Mouse (Mus musculus) kidney, adult 2 months (tissue): ENCODE measurements around the gene Cdc42ep4.

ENCODE experiments used
- CTCF ChIP-seq: fragments of 200-500 bp; conservative IDR thresholded peaks from 2 replicates; pipeline ENCODE4 v1.5.1; 2011; ENCODE audit warnings: low read depth, mild to moderate bottlenecking, control low read depth, low read length, moderate library complexity, mixed read lengths; ENCODE audit not compliant: insufficient read depth, insufficient read length
- POLR2A ChIP-seq: fragments of 200-500 bp; IDR thresholded peaks from one replicate; pipeline ENCODE4 v1.6.1; 2011; ENCODE audit warnings: low read depth, low read length, control low read depth

DNA sequence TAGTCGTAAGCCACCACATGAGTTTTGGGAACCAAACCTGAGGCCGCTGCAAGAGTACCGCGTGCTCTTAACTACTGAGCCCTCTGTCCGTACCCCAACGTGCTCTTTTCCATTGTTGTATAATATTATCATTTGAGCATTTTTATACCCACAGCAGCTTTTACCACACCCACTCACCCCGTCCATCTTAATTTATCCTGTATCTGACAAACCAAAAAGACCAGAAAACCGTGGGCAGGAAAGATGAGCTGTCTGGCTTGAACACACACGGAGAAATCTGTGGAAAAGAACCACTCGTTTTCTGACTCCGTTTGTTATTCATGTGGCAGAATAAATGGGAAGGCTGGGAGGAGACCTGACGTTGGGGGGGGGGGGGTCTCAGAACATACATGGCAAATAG is 61.2 kb downstream of the Cdc42ep4 start:
- TF ChIP-seq CTCF (no peak), POLR2A (no peak)
